Comparison of ENCODE assay signal across 34 mouse cellular contexts in the genomic region with DNA sequence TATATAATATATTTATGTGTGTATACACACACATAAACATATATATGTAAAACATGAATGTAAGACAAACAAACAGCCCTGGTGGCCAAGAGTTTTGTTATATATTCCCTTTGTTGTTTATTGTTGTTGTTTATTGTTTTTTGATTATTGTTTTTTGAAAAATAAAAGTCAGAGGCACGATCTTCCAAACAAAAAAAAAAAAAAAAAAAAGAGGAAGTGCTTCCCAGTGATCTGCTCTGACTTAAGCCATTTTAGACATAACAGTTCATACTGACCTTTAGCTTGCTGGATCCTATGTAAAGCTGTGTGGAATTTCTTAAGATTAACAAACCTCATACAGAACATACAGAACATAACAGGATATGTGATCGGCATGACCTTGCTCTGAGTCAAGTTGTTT. TPM values are rescaled to one million over a fixed set of nuclear protein-coding genes. Genes with fewer than 3 reads are reported as not detected.
"Had no signal": no experiment of that assay in that cellular context is flagged by ENCODE, and none has a peak within 500 bp of the region (broad histone marks: within the 10 kb centered on the region; RNA-seq: fewer than 3 reads in every experiment).

No protein-coding gene starts in this region.

- H3K4me2 ChIP-seq: limb, embryonic 12.5 days; limb, embryonic 13.5 days; limb, embryonic 15.5 days; liver, embryonic 11.5 days; liver, embryonic 12.5 days; liver, embryonic 13.5 days; liver, embryonic 15.5 days; lung, embryonic 14.5 days; lung, embryonic 15.5 days; midbrain, embryonic 11.5 days; midbrain, embryonic 12.5 days; midbrain, embryonic 13.5 days; midbrain, embryonic 15.5 days had no signal

- H3K27ac ChIP-seq: left cerebral cortex, adult 2 months; limb, embryonic 10.5 days; limb, embryonic 12.5 days; limb, embryonic 13.5 days; limb, embryonic 15.5 days; liver, embryonic 12.5 days; liver, embryonic 13.5 days; liver, embryonic 14.5 days; liver, embryonic 15.5 days; lung, embryonic 15.5 days; macrophage; midbrain, embryonic 10.5 days; midbrain, embryonic 12.5 days; midbrain, embryonic 13.5 days; midbrain, embryonic 15.5 days had no signal

- H3K4me3 ChIP-seq: left cerebral cortex, adult 2 months; limb, embryonic 10.5 days; limb, embryonic 12.5 days; limb, embryonic 13.5 days; limb, embryonic 15.5 days; liver, embryonic 12.5 days; liver, embryonic 13.5 days; liver, embryonic 15.5 days; lung, embryonic 15.5 days; megakaryocyte, embryonic 14.5 days; midbrain, embryonic 10.5 days; midbrain, embryonic 12.5 days; midbrain, embryonic 13.5 days; midbrain, embryonic 15.5 days; myocyte had no signal

- H3K9me3 ChIP-seq: limb, embryonic 10.5 days; limb, embryonic 12.5 days; limb, embryonic 13.5 days; limb, embryonic 15.5 days; liver, embryonic 12.5 days; liver, embryonic 13.5 days; liver, embryonic 15.5 days; lung, embryonic 15.5 days; megakaryocyte, embryonic 14.5 days; midbrain, embryonic 10.5 days; midbrain, embryonic 12.5 days; midbrain, embryonic 13.5 days; midbrain, embryonic 15.5 days had no signal

- H3K9ac ChIP-seq: limb, embryonic 12.5 days; limb, embryonic 13.5 days; limb, embryonic 15.5 days; liver, embryonic 12.5 days; liver, embryonic 13.5 days; liver, embryonic 14.5 days; liver, embryonic 15.5 days; liver, postnatal 0 days; lung, embryonic 14.5 days; lung, embryonic 15.5 days; midbrain, embryonic 12.5 days; midbrain, embryonic 13.5 days; midbrain, embryonic 15.5 days had no signal

- H3K27me3 ChIP-seq: limb, embryonic 12.5 days; limb, embryonic 13.5 days; limb, embryonic 15.5 days; liver, embryonic 12.5 days; liver, embryonic 13.5 days; liver, embryonic 15.5 days; lung, embryonic 15.5 days; megakaryocyte, embryonic 14.5 days; midbrain, embryonic 12.5 days; midbrain, embryonic 13.5 days; midbrain, embryonic 15.5 days had no signal

- H3K36me3 ChIP-seq: limb, embryonic 10.5 days; limb, embryonic 12.5 days; limb, embryonic 13.5 days; limb, embryonic 15.5 days; liver, embryonic 12.5 days; liver, embryonic 13.5 days; liver, embryonic 15.5 days; lung, embryonic 15.5 days; midbrain, embryonic 10.5 days; midbrain, embryonic 12.5 days; midbrain, embryonic 13.5 days; midbrain, embryonic 15.5 days had no signal

- ATAC-seq: liver, embryonic 12.5 days; liver, postnatal 0 days; lung, postnatal 0 days; midbrain, embryonic 13.5 days; midbrain, embryonic 15.5 days; midbrain, embryonic 16.5 days had no signal

- H3K4me1 ChIP-seq: limb, embryonic 10.5 days; limb, embryonic 12.5 days; limb, embryonic 13.5 days; limb, embryonic 15.5 days; megakaryocyte, embryonic 14.5 days; midbrain, embryonic 10.5 days; midbrain, embryonic 12.5 days; midbrain, embryonic 13.5 days; midbrain, embryonic 15.5 days had no signal

- DNase-seq: left cerebral cortex, postnatal 4 days; liver; liver, embryonic 13.5 days; liver, postnatal 0 days; lung, adult 18-20 months; lung, adult 2 months; lung, embryonic 14.5 days; lung, postnatal 10 days; lung, postnatal 14 days; lung, postnatal 36 days; lung, postnatal 4 days; midbrain, embryonic 14.5 days had no signal

RNA-seq across cellular contexts. Expression of gene Reep1, which starts 55.5 kb away (rescaled TPM):
- total RNA-seq: megakaryocyte-erythroid progenitor cell, adult 5-6 weeks; monocyte, adult 5-6 weeks had no signal
- polyA plus RNA-seq: macrophage had no signal
